Mouse (Mus musculus) MEL (cell line): Measurements from ENCODE around the gene Rgs12.

Source experiments
- BHLHE40 ChIP-seq: IDR thresholded peaks from 2 replicates; pipeline ENCODE4 v1.6.1; 2012; ENCODE audit warnings: low read depth, mild to moderate bottlenecking, inconsistent platforms, low read length, improper control_type of control experiment, borderline replicate concordance
- CHD2 ChIP-seq: IDR thresholded peaks from 2 replicates; pipeline ENCODE4 v1.6.1; 2011; ENCODE audit warnings: low read length, improper control_type of control experiment
- CTCF ChIP-seq, 3 experiments: IDR thresholded peaks in 2 of 3; conservative IDR thresholded peaks in 1 of 3; 2 replicates each; pipeline ENCODE4 v1.5.1; 2011 to 2012; ENCODE audit warnings: low read length in 3 of 3, low read depth in 2 of 3, mild to moderate bottlenecking in 2 of 3, improper control_type of control experiment in 1 of 3, inconsistent platforms in 1 of 3, mixed read lengths in 1 of 3, moderate library complexity in 1 of 3; ENCODE audit not compliant: control insufficient read depth in 1 of 3, insufficient read depth in 1 of 3, poor library complexity in 1 of 3, severe bottlenecking in 1 of 3
- E2F4 ChIP-seq: IDR thresholded peaks from 2 replicates; pipeline ENCODE4 v1.6.1; 2011; ENCODE audit warnings: low read depth, low read length, improper control_type of control experiment, borderline replicate concordance
- GABPA ChIP-seq: IDR thresholded peaks from 2 replicates; pipeline ENCODE4 v1.6.1; 2012; ENCODE audit warnings: low read depth, mild to moderate bottlenecking, inconsistent platforms, low read length, improper control_type of control experiment, moderate library complexity
- GATA1 ChIP-seq: IDR thresholded peaks from 2 replicates; pipeline ENCODE4 v1.6.1; 2011; ENCODE audit warnings: low read depth, low read length, improper control_type of control experiment
- POLR2A ChIP-seq, 2 experiments: IDR thresholded peaks; 2 replicates each; pipeline ENCODE4 v1.6.1; 2011 to 2012; ENCODE audit warnings: low read length in 2 of 2, mild to moderate bottlenecking in 2 of 2, control low read depth in 1 of 2, improper control_type of control experiment in 1 of 2, low read depth in 1 of 2, moderate library complexity in 1 of 2; ENCODE audit not compliant: control insufficient read depth in 1 of 2, insufficient read depth in 1 of 2, poor library complexity in 1 of 2
- RAD21 ChIP-seq: IDR thresholded peaks from 2 replicates; pipeline ENCODE4 v1.6.1; 2011; ENCODE audit warnings: mild to moderate bottlenecking, low read depth, low read length, improper control_type of control experiment
- TAL1 ChIP-seq: IDR thresholded peaks from 2 replicates; pipeline ENCODE4 v1.6.1; 2012; ENCODE audit warnings: mild to moderate bottlenecking, inconsistent platforms, low read length, moderate library complexity, mixed read lengths
- UBTF ChIP-seq: IDR thresholded peaks from 2 replicates; pipeline ENCODE4 v1.6.1; 2012; ENCODE audit warnings: low read depth, mild to moderate bottlenecking, inconsistent platforms, low read length, improper control_type of control experiment, moderate library complexity, borderline replicate concordance; ENCODE audit not compliant: insufficient read depth
- USF1 ChIP-seq: IDR thresholded peaks from 2 replicates; pipeline ENCODE4 v1.6.1; 2014; ENCODE audit warnings: low read depth, mild to moderate bottlenecking, inconsistent platforms, low read length, improper control_type of control experiment, moderate library complexity
- ZKSCAN1 ChIP-seq: IDR thresholded peaks from 2 replicates; pipeline ENCODE4 v1.6.1; 2012; ENCODE audit warnings: low read depth, mild to moderate bottlenecking, inconsistent platforms, low read length, improper control_type of control experiment, moderate library complexity

GRCm38 (mm10) chr5:34931516-34932457, 17.5 kb upstream of the Rgs12 start:
- TF ChIP-seq CTCF (IDR thresholded peaks at IDR 0.05 in 2 of 3, conservative IDR thresholded peaks at IDR 0.05 in 1 of 3; ENCODE audit: control insufficient read depth in 1 of 3, insufficient read depth in 1 of 3, low read depth in 2 of 3, low read length in 3 of 3, poor library complexity in 1 of 3, severe bottlenecking in 1 of 3) (no peak), POLR2A (IDR thresholded peaks at IDR 0.05; ENCODE audit: control insufficient read depth in 1 of 2, insufficient read depth in 1 of 2, low read depth in 1 of 2, low read length in 2 of 2, poor library complexity in 1 of 2) (no peak), TAL1 (no peak), USF1 (no peak), GATA1 (no peak), BHLHE40 (no peak), E2F4 (no peak), UBTF (no peak), GABPA (no peak), RAD21 (no peak), CHD2 (no peak), ZKSCAN1 (no peak)
